Mouse (Mus musculus): Measurements from ENCODE around the gene Btnl10.

Gene Btnl10

DNA sequence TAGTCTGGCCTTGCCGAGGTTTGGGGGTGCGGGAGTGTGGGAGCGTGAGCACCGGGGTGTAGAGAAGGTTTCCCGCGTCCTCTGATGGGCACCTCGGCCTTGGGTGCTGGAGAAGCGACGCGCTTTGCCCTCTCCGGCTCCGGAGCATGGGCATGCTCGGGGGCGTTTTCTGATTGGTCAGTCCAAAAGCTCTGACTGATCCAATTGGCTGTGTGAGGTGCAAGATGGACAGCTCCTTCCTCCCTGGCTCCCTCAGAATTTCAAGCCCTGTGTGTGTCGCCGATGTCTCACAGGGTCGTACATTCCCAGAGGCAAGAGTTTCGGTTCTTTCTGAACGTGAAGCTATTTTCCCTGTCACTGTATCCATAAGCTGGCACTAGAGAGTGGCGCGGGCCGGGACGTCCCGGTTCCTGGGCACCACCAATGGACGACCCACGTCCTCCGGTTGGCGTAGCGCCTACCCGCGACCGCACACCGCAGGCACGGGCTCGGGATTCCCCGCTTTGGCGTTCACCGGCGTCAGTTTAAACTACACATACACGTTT, 42.3 kb downstream of the Btnl10 start:
- DNase-seq: peak; percentile 91 to 92

DNA sequence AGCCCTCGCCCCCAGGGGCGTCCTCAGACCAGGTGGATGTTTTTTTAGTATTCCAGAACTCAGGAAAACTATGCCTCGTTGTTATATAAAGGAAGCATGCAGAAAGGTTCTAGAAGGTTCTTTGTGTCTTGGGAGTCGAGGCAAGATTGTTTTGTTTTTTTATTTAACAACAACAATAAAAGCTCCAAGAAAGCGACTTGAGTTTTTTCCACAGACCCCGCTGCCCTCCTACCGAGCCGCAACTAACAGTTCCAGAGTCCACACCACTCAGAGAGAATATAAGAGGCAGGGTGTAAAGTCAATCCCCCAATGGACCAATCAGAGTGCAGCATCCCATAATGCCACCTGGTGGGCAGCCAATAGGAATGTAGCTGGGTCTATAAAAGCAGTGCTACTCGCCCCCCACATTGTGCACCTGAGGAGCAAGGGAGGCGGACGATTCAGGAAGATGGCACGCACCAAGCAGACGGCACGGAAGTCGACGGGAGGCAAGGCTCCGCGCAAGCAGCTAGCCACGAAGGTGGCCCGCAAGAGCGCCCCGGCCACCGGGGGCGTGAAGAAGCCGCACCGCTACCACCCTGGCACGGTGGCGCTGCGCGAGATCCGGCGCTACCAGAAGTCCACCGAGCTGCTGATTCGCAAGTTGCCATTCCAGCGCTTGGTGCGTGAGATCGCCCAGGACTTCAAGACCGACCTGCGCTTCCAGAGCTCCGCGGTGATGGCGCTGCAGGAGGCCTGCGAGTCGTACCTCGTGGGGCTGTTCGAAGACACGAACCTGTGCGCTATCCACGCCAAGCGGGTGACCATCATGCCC, 43.9 kb downstream of the Btnl10 start:
- no peak for DNase-seq

DNA sequence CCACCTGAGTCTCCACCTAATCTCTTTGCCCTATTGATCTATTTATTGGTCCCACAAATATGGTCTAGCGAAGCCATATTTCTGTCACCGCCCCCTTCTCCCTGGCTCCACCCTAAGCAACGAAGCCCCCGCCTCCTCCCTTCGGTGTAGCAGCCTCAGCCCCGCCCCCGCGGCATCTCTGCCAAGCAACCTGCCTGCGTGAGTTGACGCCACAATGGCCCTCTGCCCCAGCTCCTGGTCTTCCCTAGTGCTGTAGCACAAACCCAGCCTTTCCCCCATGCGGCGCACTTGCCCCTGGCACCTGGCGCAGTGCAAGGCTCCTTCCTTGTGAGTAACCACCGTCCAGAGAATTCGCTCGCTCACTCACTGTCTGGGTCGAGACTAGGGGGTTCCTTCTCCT, 45.8 kb downstream of the Btnl10 start:
- peak in 1 of 2 experiments; percentile 71 for DNase-seq

DNA sequence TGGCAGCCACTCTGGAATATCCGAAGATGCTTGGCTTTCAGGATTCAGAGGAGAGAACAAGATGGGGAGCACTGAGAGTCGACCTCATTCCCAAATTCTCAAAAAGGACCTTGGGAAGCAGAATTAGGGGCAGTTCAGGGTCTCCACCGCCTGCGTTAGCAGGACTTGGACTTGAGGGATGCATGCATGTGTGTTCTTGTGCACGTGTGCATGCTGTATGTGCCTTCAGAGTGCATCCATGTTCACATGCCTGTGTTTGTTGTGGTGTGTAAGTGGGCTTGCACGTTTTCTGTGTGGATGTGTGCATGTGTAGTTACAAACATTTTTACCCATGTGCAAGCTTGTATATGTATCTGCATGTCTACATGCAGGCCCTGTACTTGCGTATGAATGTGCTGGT, 46.5 kb downstream of the Btnl10 start:
- DNase-seq: no peak

DNA sequence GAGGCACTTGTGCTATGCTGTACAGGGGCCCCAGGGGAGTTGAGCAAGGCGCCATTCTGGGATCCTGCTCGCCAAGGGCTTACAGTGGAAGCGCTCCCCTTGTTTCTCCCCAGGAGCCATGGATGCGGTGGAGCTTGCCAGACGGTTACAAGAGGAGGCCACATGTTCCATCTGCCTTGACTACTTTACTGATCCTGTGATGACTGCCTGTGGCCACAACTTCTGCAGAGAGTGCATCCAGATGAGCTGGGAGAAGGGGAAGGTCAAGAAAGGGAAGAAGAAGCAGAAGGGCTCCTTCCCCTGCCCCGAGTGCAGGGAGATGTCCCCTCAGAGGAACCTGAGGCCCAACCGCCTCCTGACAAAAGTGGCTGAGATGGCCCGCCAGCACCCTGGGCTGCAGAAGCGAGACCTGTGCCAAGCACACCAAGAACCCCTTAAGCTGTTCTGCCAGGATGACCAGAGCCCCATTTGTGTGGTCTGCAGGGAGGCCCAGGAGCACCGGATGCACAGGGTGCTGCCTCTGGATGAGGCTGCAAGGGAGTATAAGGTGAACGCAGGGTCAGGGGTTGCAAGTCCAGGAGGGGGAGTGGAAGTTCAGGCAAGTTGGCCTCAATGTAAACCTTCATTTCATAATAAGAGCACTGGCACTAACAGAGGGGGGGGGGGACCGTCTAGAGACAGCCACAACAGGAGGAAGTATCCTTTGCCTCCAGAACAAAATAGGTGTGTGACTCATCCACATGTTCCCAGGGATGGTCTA, 47.5 kb downstream of the Btnl10 start:
- DNase-seq: no peak

DNA sequence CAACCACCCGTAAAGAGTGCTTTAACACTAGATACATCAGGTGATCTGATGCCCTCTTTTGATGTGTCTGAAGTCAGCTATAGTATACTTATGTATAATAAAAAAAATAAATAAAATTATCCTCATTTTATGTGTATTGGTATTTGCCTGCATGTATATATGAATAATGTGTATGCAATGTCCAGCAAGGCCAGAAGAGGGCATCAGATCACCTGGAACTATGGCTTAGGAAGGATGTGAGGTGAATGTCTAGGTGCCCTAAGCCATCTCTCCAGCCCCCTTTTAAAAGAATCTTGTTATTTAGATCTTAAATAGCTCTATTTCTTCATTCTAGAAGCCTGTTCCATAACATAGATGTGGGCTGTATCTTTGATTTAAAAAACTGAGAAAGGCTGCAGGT, 49.6 kb downstream of the Btnl10 start:
- peak in 1 of 2 experiments; percentile 44 for DNase-seq

DNA sequence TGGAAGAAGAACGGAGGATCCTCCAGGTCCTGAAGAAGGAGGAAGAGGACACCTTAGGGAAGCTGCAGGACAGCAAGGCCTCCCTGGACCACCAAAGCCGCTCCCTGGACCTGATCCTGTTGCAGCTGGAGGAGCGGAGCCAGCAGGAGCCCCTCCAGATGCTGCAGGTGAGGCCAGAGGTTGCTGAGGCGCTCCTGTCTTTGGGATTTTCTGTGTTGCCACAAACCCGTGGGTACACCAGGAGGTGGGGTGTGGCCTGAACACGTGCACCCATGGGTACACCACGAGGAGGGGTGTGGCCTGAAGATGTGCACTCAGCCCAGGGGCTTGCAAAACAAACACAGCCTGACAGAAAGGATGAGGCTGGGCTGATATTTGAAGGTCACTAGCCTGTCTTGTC, 50.8 kb downstream of the Btnl10 start:
- DNase-seq: no peak

DNA sequence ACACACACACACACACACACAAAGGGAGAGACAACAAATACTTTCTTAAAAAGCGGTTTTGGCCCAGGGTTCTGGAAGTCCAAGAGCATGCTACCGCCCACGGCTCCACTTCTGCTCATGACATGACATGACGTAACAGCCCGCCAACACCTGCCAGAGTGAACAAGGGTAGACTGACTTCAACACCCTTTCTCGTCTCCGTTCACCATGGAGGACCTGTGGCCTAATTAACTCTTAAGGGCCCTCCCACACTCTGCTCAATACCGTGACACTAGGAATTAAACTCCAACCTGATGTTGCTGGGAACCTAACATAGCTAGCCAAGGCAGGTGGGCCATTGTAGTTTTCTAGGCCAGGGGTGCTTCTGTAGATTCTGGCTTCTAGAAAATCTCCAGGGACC, 51.3 kb downstream of the Btnl10 start:
- DNase-seq: no peak

DNA sequence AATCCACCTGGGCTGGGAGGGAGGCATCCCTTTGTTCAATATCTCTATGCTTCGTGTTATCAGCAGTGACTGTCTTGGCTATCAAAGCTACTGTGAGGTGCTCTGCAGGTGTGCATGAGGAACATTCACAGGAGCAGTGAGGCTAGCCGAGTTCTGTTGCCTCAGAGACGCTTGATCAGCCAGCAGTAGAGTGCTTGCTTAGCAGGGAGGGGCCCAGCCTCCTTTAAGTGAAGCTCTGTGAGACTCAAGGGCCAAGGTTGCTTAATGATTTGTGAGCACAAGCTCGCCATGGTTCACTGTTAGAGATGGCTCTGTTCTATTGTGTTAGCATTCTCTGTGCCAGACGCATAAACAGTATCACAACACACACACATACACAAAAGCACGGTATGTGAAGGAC, 52.0 kb downstream of the Btnl10 start:
- DNase-seq: no peak

DNA sequence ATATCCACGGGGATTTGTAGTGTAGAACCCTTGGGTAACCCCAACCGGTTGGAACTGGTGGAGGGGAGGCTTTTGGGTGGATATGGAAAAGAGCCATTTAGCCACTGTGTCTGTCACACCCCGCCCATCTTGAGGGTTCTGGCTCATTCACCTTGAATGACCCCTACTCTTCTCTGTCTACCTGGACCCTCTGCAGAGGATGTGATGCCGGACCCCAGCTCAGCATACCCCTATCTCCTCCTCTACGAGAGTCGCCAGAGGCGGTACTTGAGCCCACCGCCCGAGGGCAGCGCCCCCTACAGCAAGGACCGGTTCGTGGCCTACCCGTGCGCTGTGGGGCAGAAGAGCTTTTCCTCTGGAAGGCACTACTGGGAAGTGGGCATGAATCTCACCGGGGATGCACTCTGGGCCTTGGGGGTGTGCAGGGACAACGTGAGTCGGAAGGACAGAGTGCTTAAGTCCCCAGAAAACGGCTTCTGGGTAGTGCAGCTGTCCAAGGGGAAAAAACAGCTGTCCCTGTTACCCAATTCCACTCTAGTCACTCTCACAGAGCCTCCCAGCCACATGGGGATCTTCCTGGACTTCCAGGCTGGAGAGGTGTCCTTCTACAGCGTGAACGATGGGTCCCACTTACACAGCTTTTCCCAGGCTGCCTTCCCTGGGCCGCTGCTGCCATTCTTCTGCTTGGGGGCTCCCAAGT, 53.3 kb downstream of the Btnl10 start:
- DNase-seq: no peak

DNA sequence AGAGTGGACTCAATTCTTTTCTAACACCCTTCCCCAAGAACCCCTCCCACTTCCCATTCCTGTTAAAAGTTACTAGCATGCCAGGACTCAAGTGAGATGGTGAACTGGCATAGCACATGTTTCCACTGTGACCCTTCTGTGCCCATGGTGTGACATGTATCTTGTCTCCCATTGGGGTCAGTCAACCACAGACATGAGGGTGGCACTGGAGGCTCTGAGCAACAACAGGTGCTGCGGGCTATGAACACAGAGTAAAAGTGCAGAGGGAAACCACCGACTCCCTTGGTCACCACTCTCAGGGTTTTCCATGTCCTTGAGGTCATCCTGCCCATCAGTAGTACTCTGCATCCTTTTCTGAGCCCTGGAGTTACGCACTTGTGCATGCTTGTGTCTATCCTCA, 54.1 kb downstream of the Btnl10 start:
- no peak for DNase-seq

DNA sequence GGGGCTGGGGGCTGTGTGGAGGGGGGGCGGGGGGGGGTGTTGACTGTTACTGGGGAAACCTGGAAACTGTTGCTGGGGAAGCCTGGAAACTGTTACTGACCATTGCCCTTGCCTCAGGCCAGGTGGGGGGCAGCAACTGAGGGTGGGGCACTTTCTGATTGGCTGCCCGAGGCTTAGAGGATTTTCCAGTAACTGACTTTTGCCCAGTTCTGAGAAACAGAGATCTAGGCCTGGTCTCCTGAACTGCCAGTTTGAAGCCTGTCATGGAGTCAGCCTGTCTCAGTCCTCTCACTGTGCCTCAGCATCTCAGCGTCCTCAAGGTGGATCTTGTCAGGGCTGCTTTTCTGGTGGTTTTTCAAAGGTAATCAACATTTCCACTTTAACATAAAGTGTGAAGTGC, 56.7 kb downstream of the Btnl10 start:
- no peak for DNase-seq
